Mouse (Mus musculus): Measurements from ENCODE around the gene Vstm2l. TPM values are rescaled to one million over a fixed set of nuclear protein-coding genes. Genes with fewer than 3 reads are reported as not detected.

The Vstm2l gene
- polyA plus RNA-seq, 1 experiment, result not detected

GRCm38 (mm10) chr2:157957707-157958108 is 43.3 kb downstream of the Vstm2l start:
- Histone ChIP-seq H3K79me2 (ENCODE audit: control insufficient read depth, insufficient read depth) (no peaks in the 10 kb centered on the region), H3K36me3 (ENCODE audit: control insufficient read depth, insufficient read depth) (no peaks in the 10 kb centered on the region), H3K27me3 (ENCODE audit: control insufficient read depth, insufficient read depth, insufficient read length) (peaks cover 24% of the 10 kb centered on the region), H3ac (ENCODE audit: control insufficient read depth, insufficient read length) (no peak overlapping the region), H3K4me2 (ENCODE audit: low read depth) (no peak overlapping the region), H3K4me3 (no peak overlapping the region)
- TF ChIP-seq MAX (IDR thresholded peaks at IDR 0.05; ENCODE audit: low read depth), result no peak
- no peak for TF ChIP-seq E2F4 (IDR thresholded peaks at IDR 0.05; ENCODE audit: insufficient read depth)
- TF ChIP-seq SRF (IDR thresholded peaks at IDR 0.05; ENCODE audit: control insufficient read depth, insufficient read length, low read depth), result no peak
- no peak for TF ChIP-seq TCF3 (IDR thresholded peaks at IDR 0.05; ENCODE audit: insufficient read length, low read depth)
- no peak for TF ChIP-seq MYOD1 (IDR thresholded peaks at IDR 0.05; ENCODE audit: control insufficient read depth in 1 of 3, insufficient read length in 2 of 3, low read depth in 2 of 3)
- TF ChIP-seq REST (IDR thresholded peaks at IDR 0.05; ENCODE audit: insufficient read depth, insufficient read length), result no peak
- no peak for TF ChIP-seq CEBPB (IDR thresholded peaks at IDR 0.05; ENCODE audit: insufficient read depth, poor library complexity, severe bottlenecking)
- no peak for TF ChIP-seq USF1 (IDR thresholded peaks at IDR 0.05; ENCODE audit: low read depth)
- no peak for TF ChIP-seq POLR2A (IDR thresholded peaks at IDR 0.05; ENCODE audit: insufficient read length, low read depth)
- no peak for TF ChIP-seq TCF12 (IDR thresholded peaks at IDR 0.05; ENCODE audit: insufficient read depth, poor library complexity, severe bottlenecking)
- no peak for TF ChIP-seq MYOG (IDR thresholded peaks at IDR 0.05; ENCODE audit: control insufficient read depth in 1 of 3, insufficient read depth in 1 of 3, insufficient read length in 2 of 3, low read depth in 2 of 3)
- no peak for TF ChIP-seq POLR2AphosphoS2 (IDR thresholded peaks at IDR 0.05; ENCODE audit: insufficient read length, low read depth)

GRCm38 (mm10) chr2:157967856-157968255 is 53.4 kb downstream of the Vstm2l start:
- Histone ChIP-seq H3K4me2 (ENCODE audit: low read depth) (no peak overlapping the region), H3K27me3 (ENCODE audit: control insufficient read depth, insufficient read depth, insufficient read length) (no peaks in the 10 kb centered on the region), H3ac (ENCODE audit: control insufficient read depth, insufficient read length) (no peak overlapping the region), H3K36me3 (ENCODE audit: control insufficient read depth, insufficient read depth) (no peaks in the 10 kb centered on the region), H3K79me2 (ENCODE audit: control insufficient read depth, insufficient read depth) (no peaks in the 10 kb centered on the region), H3K4me3 (no peak overlapping the region)
- TF ChIP-seq MYOG (IDR thresholded peaks at IDR 0.05; ENCODE audit: control insufficient read depth in 1 of 3, insufficient read depth in 1 of 3, insufficient read length in 2 of 3, low read depth in 2 of 3), result no peak
- TF ChIP-seq CEBPB (IDR thresholded peaks at IDR 0.05; ENCODE audit: insufficient read depth, poor library complexity, severe bottlenecking), result no peak

- H3K4me2 ChIP-seq (ENCODE audit: low read depth), result no peak overlapping the region
- no peak overlapping the region for H3ac ChIP-seq (ENCODE audit: control insufficient read depth, insufficient read length)
- H3K79me2 ChIP-seq (ENCODE audit: control insufficient read depth, insufficient read depth), result no peaks in the 10 kb centered on the region
- H3K27me3 ChIP-seq (ENCODE audit: control insufficient read depth, insufficient read depth, insufficient read length), result peaks cover 7% of the 10 kb centered on the region
- H3K4me3 ChIP-seq, result no peak overlapping the region
- TF ChIP-seq MYOG (IDR thresholded peaks at IDR 0.05; ENCODE audit: control insufficient read depth in 1 of 3, insufficient read depth in 1 of 3, insufficient read length in 2 of 3, low read depth in 2 of 3), result no peak
- TF ChIP-seq SRF (IDR thresholded peaks at IDR 0.05; ENCODE audit: control insufficient read depth, insufficient read length, low read depth), result no peak
- no peak for TF ChIP-seq MAX (IDR thresholded peaks at IDR 0.05; ENCODE audit: low read depth)
- TF ChIP-seq CEBPB (IDR thresholded peaks at IDR 0.05; ENCODE audit: insufficient read depth, poor library complexity, severe bottlenecking), result no peak
- no peak for TF ChIP-seq TCF3 (IDR thresholded peaks at IDR 0.05; ENCODE audit: insufficient read length, low read depth)
- TF ChIP-seq POLR2A (IDR thresholded peaks at IDR 0.05; ENCODE audit: insufficient read length, low read depth), result no peak
- TF ChIP-seq USF1 (IDR thresholded peaks at IDR 0.05; ENCODE audit: low read depth), result no peak
- no peak for TF ChIP-seq TCF12 (IDR thresholded peaks at IDR 0.05; ENCODE audit: insufficient read depth, poor library complexity, severe bottlenecking)
- no peak for TF ChIP-seq POLR2AphosphoS2 (IDR thresholded peaks at IDR 0.05; ENCODE audit: insufficient read length, low read depth)
- no peak for TF ChIP-seq REST (IDR thresholded peaks at IDR 0.05; ENCODE audit: insufficient read depth, insufficient read length)
- TF ChIP-seq E2F4 (IDR thresholded peaks at IDR 0.05; ENCODE audit: insufficient read depth), result no peak
- TF ChIP-seq MYOD1 (IDR thresholded peaks at IDR 0.05; ENCODE audit: control insufficient read depth in 1 of 3, insufficient read length in 2 of 3, low read depth in 2 of 3), result no peak
- H3K36me3 ChIP-seq (ENCODE audit: control insufficient read depth, insufficient read depth), result no peaks in the 10 kb centered on the region
These were observed 55.7 kb downstream of the Vstm2l start for GRCm38 (mm10) chr2:157970124-157970523.

- Histone ChIP-seq H3K36me3 (ENCODE audit: control insufficient read depth, insufficient read depth) (no peaks in the 10 kb centered on the region), H3K4me2 (ENCODE audit: low read depth) (no peak overlapping the region), H3ac (ENCODE audit: control insufficient read depth, insufficient read length) (no peak overlapping the region), H3K4me3 (no peak overlapping the region), H3K79me2 (ENCODE audit: control insufficient read depth, insufficient read depth) (no peaks in the 10 kb centered on the region), H3K27me3 (ENCODE audit: control insufficient read depth, insufficient read depth, insufficient read length) (peaks cover 13% of the 10 kb centered on the region)
- peak; percentile 52 for TF ChIP-seq REST (IDR thresholded peaks at IDR 0.05; ENCODE audit: insufficient read depth, insufficient read length)
- peak; percentile 42 for TF ChIP-seq MAX (IDR thresholded peaks at IDR 0.05; ENCODE audit: low read depth)
- TF ChIP-seq USF1 (IDR thresholded peaks at IDR 0.05; ENCODE audit: low read depth), result peak; percentile 7
- TF ChIP-seq SRF (IDR thresholded peaks at IDR 0.05; ENCODE audit: control insufficient read depth, insufficient read length, low read depth), result no peak
These were observed 56.2 kb downstream of the Vstm2l start for GRCm38 (mm10) chr2:157970669-157971068.

- TF ChIP-seq REST (IDR thresholded peaks at IDR 0.05; ENCODE audit: insufficient read depth, insufficient read length) (no peak), POLR2A (IDR thresholded peaks at IDR 0.05; ENCODE audit: insufficient read length, low read depth) (no peak), MYOD1 (IDR thresholded peaks at IDR 0.05; ENCODE audit: control insufficient read depth in 1 of 3, insufficient read length in 2 of 3, low read depth in 2 of 3) (no peak), TCF12 (IDR thresholded peaks at IDR 0.05; ENCODE audit: insufficient read depth, poor library complexity, severe bottlenecking) (no peak), POLR2AphosphoS2 (IDR thresholded peaks at IDR 0.05; ENCODE audit: insufficient read length, low read depth) (no peak), TCF3 (IDR thresholded peaks at IDR 0.05; ENCODE audit: insufficient read length, low read depth) (no peak), SRF (IDR thresholded peaks at IDR 0.05; ENCODE audit: control insufficient read depth, insufficient read length, low read depth) (no peak), CEBPB (IDR thresholded peaks at IDR 0.05; ENCODE audit: insufficient read depth, poor library complexity, severe bottlenecking) (no peak), USF1 (IDR thresholded peaks at IDR 0.05; ENCODE audit: low read depth) (no peak), MYOG (IDR thresholded peaks at IDR 0.05; ENCODE audit: control insufficient read depth in 1 of 3, insufficient read depth in 1 of 3, insufficient read length in 2 of 3, low read depth in 2 of 3) (no peak), MAX (IDR thresholded peaks at IDR 0.05; ENCODE audit: low read depth) (no peak), E2F4 (IDR thresholded peaks at IDR 0.05; ENCODE audit: insufficient read depth) (no peak)
- no peak overlapping the region for H3K4me2 ChIP-seq (ENCODE audit: low read depth)
- H3K79me2 ChIP-seq (ENCODE audit: control insufficient read depth, insufficient read depth), result no peaks in the 10 kb centered on the region
- H3K27me3 ChIP-seq (ENCODE audit: control insufficient read depth, insufficient read depth, insufficient read length), result peaks cover 21% of the 10 kb centered on the region
- no peak overlapping the region for H3K4me3 ChIP-seq
- H3K36me3 ChIP-seq (ENCODE audit: control insufficient read depth, insufficient read depth), result no peaks in the 10 kb centered on the region
- H3ac ChIP-seq (ENCODE audit: control insufficient read depth, insufficient read length), result no peak overlapping the region
These were observed 60.4 kb downstream of the Vstm2l start for GRCm38 (mm10) chr2:157974604-157975501.
